Mouse (Mus musculus): ENCODE data around the gene 2310057M21Rik.

The 2310057M21Rik gene

DNA sequence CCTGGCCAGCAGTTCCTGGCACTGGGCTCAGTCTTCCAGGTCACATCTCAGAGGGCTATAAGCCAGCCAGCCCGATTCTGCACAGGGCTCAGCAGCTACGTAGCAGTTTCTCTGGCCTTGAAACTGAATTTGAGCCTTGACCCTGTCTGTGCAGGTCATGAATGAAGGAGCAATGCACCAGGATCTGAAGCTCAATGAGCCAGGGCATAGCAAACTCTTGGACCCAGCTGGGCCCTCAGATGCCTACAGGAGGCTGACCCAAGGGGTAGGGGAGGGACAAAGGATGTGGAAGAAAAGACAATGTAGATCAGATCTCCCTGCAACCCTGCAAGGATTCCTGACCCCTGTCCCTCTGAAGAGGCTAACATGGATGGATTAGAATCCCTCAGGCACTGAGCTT is 40.4 kb downstream of the 2310057M21Rik start, which contains the start of gene Cuzd1:
Gene Cuzd1, minus strand, starts transcription at position 101 of the 400 bp plus-strand sequence.
- no peak for DNase-seq (ENCODE audit: low spot score)

DNA sequence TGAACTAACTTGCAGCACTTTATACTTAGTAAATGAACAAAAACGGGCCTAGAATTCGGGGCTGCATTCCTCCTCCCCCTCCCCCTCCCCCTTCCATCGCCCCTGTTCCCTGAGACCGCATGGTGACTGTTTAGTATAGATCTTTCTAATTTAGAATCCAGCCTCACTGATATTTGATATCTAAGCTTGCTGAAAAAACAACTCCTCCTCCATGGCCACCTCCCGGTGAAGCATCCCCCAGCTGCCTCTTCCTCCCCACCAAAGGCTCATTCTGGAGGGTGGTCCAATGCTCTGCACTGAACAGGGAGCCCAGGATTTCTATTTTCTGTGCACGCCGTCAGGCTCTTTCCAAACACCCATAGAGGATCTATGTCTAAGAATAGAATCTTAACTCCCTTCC is 44.2 kb downstream of the 2310057M21Rik start:
- DNase-seq (ENCODE audit: low spot score) = no peak

DNA sequence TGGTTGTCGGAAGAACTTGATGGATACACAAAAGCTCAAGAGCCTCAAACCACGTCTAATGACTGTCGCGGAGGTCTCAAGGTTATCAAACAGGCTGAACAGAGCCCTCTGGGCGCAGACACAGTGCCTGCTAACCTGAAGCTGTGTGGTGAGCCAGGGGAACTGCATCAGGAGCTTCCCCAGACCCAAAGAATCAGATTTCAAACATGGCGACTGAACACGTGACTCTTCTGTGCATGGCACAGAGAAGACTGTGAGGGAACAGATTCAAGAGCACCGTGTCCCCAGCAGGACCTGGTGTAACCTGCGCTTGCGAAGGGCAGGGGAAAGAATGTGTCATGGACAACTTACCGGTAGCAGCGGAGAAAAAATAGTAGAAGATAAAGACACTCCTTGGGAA is 45.0 kb downstream of the 2310057M21Rik start:
- DNase-seq (ENCODE audit: low spot score) = no peak

DNA sequence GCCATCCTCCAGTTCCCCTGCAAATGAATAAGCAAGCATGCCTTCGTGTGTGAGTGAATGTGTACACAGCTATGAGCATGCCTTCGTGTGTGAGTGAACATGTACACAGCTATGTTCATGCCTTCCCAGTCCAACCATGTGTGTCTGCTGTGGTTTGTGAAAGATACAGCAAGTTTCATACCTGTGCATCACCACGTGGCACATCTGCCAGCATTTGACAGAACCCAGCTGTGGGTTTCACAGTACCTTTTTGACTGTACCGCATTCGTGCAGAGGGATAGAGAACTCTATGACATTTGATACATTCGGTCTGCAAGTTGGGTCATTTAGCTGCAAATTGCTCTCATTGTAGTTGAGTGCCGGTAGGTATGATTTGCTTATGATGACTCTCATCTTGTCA is 48.1 kb downstream of the 2310057M21Rik start:
- DNase-seq (ENCODE audit: low spot score) = no peak

DNA sequence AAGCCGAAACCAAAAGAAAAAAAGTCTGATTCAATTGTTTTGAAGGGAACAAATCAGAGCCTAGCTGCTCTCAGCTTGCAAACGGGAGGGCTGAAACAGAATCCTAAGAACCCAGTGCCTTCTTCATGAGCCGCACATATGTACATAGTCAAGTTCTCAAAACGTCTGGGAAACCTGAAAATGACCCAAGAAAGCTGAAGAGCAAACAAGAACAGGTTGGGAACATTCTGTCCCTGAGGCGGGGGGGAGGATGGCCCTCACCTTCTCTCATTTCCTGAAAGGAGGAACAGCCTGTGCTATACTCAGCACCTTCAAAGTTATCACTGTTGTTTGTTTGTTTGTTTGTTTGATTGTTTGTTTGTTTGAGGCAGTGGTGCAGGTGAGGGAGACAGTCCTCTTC is 55.8 kb downstream of the 2310057M21Rik start:
- DNase-seq (ENCODE audit: low spot score) = no peak

DNA sequence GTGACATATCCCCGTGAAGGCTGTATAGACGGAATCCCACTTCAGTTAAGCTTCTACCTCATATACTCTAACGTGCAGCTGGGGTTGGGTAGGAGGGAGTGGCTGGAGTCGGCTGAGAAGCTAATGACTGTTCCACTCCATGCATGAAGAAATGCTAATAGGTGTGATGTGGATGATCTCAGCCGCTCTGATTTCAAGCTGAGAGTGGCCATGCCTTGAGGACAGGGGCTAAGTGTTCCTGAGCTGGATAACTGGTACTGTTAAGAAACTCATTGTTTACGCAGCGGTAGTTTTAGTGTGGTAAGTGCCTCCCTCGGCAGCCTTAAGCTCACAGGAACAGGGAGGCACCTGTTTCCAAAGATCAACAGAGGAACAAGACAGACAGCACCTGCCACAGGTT is 59.2 kb downstream of the 2310057M21Rik start:
- no peak for DNase-seq (ENCODE audit: low spot score)

DNA sequence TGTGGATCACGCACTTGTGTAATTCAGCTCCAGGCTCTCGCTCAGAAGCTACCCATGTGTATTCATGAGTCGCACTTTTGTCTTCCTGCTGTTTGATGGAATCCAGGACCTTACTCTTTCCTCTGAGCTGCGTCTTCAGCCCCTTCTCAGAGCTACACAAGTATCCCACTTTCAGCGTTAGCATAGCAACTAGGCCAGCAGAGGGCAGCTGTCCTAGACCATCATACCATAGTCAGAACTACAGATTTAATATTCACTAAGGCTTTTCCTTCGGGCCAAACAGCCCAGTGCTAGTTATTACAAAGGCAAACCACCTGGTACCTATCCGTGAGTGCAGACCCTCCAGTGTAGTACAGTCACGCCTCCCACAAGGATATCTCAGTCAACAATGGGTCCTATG is 65.4 kb downstream of the 2310057M21Rik start:
- no peak for DNase-seq (ENCODE audit: low spot score)

Measured in urinary bladder, postnatal 14 days (tissue).